Mouse (Mus musculus): ENCODE measurements at regions not wholly inside any gene's neighbourhood (a gene's known extent, or its start where the extent isn't known, plus 50 kb on each side); places are given as distances from the start of the nearest gene placed in this dataset.

DNA sequence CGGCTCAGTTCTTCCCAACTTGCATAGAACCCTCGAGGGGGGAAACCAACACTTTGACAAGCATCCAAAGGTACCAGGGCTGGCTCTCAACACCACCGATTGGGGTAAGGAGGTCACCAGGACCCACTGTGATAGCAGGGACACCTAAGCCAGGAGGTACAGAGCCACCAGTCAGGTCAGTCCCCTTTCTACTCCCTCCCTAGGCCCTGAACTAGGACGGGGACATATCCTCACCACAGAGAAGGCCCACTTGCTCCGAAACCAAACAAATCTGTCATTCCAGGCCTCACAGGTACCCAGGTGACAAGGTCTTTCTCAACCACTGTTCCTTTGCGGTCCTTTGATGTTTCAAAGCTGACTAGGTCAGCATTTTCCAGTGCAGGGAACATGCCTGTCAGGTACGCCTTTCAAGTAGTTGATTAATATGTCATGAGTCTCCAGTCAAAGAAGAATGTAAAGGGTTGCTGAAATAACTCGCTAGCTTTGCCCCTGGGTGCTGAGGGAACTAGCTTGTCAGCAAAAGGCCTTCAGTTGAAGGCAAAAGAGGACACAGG lies 95.4 kb downstream of the Zfp36l1 start:
- DNase-seq = no peak

DNA sequence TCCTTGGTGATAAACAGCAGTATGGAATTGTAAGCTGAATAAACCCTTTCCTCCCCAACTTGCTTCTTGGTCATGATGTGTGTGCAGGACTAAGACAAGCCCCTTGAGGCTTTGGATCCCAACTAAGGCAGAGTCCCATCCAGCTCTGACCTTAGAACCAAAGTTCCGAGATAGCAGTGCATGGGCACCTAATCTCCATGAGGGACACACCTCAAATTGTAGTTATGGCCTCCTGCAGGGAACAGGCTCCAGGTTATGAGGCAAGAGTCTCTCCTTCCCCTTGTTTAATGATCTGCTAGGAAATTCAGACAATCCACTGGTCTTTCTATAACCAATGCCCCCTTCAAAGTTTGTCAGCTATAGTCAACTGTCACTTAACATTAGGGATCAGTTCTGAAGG lies 96.9 kb downstream of the Zfp36l1 start:
- no peak for DNase-seq

DNA sequence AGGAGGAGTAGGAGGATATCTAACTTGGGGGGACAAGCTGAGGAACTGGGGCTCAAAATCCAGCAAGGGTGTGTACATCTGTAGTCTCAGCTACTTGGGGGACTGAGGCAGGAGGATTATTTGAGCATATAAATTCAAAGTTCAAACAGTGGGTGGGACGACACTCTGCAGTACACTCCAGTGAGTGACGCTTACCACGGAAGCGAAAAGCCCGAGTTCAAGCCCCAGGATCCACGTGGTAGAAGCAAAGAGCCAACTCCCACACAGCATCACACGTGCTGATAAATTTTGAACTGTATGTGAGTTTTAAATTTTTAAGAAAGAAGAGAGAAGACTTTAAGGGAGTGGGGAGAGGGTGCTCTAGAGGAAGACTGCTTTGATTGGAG lies 98.2 kb downstream of the Zfp36l1 start:
- no peak for DNase-seq

DNA sequence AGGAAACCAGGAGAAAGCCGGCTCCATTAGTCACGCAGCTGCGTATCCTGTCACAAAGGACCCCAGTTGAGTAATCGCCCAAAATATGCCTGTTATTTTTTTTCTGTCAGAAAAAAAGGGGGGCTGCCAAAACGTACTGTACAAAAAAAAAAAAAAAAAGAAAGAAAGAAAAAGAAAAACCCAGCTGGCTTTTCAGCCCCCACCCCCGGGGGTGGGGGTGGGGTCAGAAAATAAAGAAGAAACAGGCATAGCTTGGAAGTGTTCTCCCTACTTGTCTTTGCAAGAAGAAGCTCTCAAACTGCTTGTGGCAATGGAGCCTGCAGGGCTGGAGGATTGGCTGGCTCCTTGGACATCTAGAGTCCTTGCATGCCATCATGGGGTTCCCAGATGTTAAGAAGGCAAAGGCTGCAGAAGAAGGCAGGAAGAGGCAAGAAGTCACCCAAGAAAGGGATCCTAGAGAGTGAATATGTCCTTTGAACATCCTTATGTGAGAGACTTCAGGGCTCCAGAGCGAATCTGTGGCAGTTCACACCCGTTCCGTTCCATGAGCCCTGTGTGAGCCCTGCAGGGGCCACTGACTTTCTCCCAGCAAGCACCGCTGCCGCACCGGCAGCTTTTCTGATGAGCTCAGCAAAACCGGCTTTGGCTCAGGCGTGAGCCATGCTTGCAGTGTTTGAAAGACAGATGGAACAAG lies 98.8 kb downstream of the Zfp36l1 start:
- DNase-seq = peak; percentile 32 to 37

- DNase-seq = no peak
These were observed 99.3 kb downstream of the Zfp36l1 start for GRCm38 (mm10) chr12:80013577-80013903.

DNA sequence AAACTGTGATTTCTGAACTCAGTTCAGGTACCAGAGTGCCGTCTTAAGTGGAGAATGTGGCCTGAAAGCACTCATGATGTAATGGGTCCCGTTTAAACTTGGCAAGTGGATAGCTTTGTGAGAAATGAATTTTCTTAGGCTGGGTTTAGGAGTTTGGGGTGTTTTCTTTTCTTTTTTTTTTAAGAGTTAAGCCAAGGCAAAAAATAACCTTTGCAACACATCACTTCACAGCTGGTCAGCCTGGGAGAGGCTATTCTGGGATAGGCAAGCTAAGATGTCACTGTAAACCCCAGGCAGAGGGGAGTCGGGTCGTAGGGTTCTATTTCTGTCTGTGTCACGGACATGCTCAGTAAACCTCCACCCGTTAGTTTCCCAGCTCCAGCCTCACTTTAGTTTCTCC lies 100.9 kb downstream of the Zfp36l1 start:
- DNase-seq = no peak

GRCm38 (mm10) chr12:80010947-80011346 lies 101.9 kb downstream of the Zfp36l1 start:
- DNase-seq = no peak

DNA sequence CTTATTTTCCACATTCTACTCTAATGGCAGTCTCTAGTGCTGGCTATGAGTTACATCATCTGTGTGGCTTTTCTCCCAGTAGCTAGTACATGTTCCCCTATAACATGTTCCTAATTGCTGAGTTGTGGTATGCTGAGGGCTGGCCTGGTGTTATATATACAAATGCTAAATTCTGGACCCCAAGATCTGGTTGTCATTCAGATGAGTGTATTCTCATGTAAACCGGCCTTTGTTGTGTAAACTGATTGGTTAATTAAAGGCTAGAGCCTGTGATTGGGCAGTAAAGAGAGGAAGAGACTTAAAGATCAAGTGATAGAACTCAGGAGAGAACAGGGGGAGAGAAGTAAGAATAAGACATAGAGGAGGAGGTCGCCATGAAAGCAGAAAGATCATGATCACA lies 102.6 kb downstream of the Zfp36l1 start:
- no peak for DNase-seq

GRCm38 (mm10) chr12:80007849-80008248 lies 105.0 kb downstream of the Zfp36l1 start:
- no peak for DNase-seq

DNA sequence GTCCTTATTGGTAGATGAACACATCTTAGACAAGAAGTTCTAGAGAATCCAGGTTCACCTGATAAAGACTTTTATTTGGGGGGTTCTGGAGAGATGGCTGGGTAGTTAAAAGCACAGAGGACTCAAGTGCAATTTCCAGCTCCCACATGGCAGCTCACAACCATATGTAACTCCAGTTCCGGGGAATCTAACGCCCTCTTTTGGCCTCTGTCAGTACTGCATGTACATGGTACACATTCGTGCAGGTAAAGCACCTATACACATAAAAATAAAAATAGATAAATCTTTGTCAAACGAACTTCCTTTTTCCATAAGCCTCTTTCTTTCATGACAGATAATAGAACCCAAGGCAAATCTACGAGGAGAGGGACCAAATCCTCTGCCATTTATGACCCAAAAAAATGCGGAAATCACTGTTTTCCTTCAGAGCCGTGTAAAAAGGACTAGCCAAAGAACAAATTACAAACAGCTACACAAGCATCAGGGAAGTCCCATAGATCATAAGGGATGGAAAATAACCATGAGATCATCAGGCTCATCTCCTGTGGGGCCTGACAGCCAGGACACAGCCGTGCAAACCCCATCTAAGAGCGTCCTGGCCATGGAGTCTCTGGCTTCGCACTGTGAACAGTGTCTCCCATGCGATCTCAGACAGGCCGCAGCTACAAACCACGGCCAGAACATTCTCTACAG lies 107.4 kb downstream of the Zfp36l1 start:
- DNase-seq = no peak

DNA sequence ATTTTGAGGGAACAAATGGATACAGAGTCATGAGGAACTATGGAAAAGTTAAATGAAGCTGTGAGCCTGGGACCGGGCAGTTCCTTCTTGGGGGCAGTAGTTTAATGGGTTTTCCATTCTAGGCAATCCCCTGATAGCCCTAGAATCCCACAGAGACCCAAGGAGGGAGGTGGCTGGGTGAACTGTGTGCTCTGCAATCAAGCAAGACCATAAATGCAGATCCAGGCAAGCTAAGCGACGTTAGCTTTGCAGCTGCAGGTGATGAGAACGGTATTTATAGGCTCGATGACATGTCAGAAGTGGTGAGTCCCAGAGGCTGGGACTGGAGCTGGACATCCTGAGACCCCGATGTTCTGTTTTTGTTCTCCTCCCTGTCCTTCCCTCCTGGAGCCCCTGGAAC lies 108.2 kb downstream of the Zfp36l1 start:
- DNase-seq = no peak

DNA sequence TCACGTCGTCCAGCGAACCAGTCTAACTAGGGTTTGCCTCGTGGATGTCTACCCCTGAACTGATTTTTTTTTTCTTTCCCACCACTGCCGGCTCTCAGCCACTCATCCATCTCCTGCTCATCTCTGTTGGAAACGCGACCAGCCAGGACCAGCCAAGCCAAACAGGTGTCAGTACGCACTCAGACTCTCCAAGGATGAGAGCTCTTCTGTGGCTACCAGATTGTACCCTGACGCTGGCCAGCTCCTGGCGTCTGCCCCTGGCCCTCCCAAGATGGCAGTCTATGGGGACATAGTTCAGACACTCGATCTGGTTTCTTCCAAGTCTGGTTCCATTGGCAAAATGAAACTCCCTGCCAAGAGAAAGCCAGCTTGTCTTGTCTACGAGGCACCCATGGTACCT lies 109.3 kb downstream of the Zfp36l1 start:
- DNase-seq = no peak

- DNase-seq = no peak
These were observed 110.2 kb downstream of the Zfp36l1 start for GRCm38 (mm10) chr12:80002474-80003125.

- DNase-seq = peak; percentile 76 to 82
These were observed 111.0 kb downstream of the Zfp36l1 start for GRCm38 (mm10) chr12:80001794-80002193.

GRCm38 (mm10) chr12:79999868-80000370 lies 112.9 kb downstream of the Zfp36l1 start:
- no peak for DNase-seq

DNA sequence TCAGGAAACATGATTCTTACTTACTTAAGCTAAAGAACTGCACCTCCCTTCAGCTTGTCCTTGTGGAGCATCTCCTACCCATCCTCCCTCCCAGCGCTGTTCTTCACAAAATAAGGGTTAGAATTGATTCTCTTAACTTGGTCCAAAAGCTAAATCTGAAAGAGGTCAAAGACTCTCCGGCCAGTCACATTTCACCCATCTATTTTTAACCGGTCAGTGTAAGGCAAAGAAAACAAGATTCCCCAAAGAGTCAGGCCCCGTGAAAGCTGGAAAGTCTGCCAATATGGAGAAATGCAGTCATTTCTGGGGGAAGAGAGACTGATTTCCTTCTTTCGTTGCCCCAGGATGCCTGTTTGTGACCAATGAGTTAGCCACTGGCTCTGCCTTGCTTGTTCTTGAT lies 114.0 kb downstream of the Zfp36l1 start:
- no peak for DNase-seq

DNA sequence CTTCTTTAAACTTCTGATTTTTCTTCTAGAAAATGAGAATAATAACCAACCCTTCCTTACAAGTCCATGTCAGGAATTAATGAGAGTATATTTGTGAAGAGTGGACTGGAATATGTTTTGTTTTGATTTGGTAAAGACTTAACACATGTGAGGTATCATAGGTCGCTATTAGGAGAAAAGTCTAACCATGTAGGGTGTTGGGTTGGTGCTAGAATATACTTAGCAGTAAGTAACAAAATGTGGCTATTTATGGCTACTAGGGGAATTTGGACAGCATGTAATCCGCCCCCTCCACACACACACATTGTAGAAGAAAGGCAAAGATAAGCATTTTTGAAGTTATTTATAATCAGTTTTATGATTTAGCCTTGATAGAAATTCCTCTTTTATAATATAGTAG lies 114.5 kb downstream of the Zfp36l1 start:
- no peak for DNase-seq

DNA sequence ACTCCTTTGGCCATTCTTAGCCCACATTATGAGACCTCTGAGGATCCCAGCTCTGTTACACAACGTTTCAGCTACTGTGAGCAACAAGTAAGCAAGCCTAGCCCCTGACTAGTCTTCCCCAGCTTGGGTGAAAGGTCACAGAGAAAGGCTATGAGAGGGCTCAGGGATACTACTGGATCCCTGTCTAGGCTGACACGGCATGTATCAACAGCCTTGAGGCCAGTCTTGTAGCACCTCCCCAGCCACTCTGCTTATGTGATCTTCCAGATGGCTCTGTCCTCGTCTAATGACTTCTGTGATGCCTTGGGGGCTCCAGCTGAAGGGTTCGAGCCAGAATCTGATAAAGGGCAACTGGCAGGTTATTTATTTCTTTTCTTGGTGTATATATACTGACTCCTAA lies 115.6 kb downstream of the Zfp36l1 start:
- no peak for DNase-seq

- no peak for DNase-seq
These were observed 117.2 kb downstream of the Zfp36l1 start for GRCm38 (mm10) chr12:79995521-79996094.

DNA sequence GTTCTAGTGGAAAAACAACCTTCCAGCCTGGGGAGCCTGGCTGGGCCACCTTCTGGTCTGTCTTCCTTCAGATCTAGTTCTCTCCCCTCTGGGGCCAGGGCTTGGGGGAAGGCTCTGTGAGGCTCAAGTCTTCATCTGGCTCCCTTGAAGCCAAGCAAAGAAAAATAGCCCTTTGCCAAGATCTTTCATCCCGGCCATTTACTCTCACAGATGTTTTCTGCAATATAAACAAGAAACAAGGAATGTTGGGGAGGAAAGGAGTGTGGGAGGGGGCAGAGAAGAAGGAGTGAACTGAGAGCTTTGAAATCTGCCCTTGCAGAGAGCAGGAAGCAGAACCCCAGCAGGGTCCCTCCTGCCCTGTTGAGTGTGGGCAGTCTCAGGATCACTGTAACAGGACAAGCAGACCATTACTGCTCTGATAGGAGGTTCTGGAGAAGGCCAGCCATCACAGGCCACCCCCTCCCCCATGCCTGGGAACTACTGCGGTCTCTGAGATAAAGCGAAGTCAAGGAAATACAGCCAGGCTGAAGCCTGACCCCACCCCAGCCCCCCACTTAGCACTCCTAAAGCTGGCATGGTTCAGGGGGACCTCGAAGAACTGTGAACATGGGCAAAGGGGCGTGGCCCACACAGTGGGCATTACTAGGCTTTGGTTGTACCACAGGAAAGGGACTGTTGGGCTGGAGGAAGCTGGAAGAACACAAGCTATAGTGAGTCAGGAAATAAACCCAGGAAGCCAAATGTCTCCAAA lies 118.8 kb downstream of the Zfp36l1 start:
- peak in 1 of 2 experiments; percentile 27 for DNase-seq

GRCm38 (mm10) chr12:79991279-79991678 lies 121.5 kb downstream of the Zfp36l1 start:
- DNase-seq = no peak

GRCm38 (mm10) chr12:79990751-79991150 lies 122.1 kb downstream of the Zfp36l1 start:
- no peak for DNase-seq

Data from lung, adult 18-20 months (tissue).